Mouse (Mus musculus) kidney, postnatal 0 days (tissue): ENCODE results near the gene Nckap5. TPM values are rescaled to one million over a fixed set of nuclear protein-coding genes. Genes with fewer than 3 reads are reported as not detected.

Experiments used
- ATAC-seq: fragments of 200-750 bp; cut with Nextera tagmentation; replicated peaks from 2 replicates; pipeline ENCODE4 v1.8.0; 2017; ENCODE audit warnings: low read depth, moderate number of reproducible peaks, moderate TSS enrichment, moderate library complexity; ENCODE audit not compliant: low FRiP score
- DNase-seq: peaks from one replicate; pipeline ENCODE4 v3.0.0-alpha.2; 2016; ENCODE audit warnings: low spot score
- H3K27ac ChIP-seq: fragments of 300-500 bp; sonication (generic); 2 replicates; pipeline ENCODE4 v1.5.1; 2014; ENCODE audit warnings: mild to moderate bottlenecking
- H3K27me3 ChIP-seq: fragments of 300-500 bp; sonication (generic); 2 replicates; pipeline ENCODE4 v1.6.1; 2014; ENCODE audit warnings: low read length, mixed read lengths; ENCODE audit not compliant: insufficient read depth
- H3K36me3 ChIP-seq: fragments of 300-500 bp; sonication (generic); 2 replicates; pipeline ENCODE4 v1.6.1; 2014; ENCODE audit warnings: low read length, mixed read lengths; ENCODE audit not compliant: insufficient read depth
- H3K4me1 ChIP-seq: fragments of 300-500 bp; sonication (generic); replicated peaks from 2 replicates; pipeline ENCODE4 v1.6.1; 2014; ENCODE audit warnings: antibody characterized with exemption, low read length, mixed read lengths; ENCODE audit not compliant: insufficient read depth
- H3K4me2 ChIP-seq: fragments of 300-500 bp; sonication (generic); 2 replicates; pipeline ENCODE4 v1.6.1; 2014; ENCODE audit warnings: mild to moderate bottlenecking, low read length, moderate library complexity, mixed read lengths
- H3K4me3 ChIP-seq: fragments of 300-500 bp; sonication (generic); replicated peaks from 2 replicates; pipeline ENCODE4 v1.5.1; 2014; ENCODE audit warnings: low read depth, low read length
- H3K9ac ChIP-seq: fragments of 300-500 bp; sonication (generic); 2 replicates; pipeline ENCODE4 v1.6.1; 2014; ENCODE audit warnings: low read depth, low read length
- H3K9me3 ChIP-seq: fragments of 300-500 bp; sonication (generic); replicated peaks from 2 replicates; pipeline ENCODE4 v1.6.1; 2016; ENCODE audit warnings: low read length, inconsistent platforms, mixed read lengths
- CTCF ChIP-seq: IDR thresholded peaks from 2 replicates; pipeline ENCODE4 v1.5.1; 2016; ENCODE audit warnings: antibody characterized with exemption, low read depth, mild to moderate bottlenecking, moderate library complexity
- WGBS: fragments of 180-500 bp; shearing (Covaris S2); extraction: QIAGEN DNeasy Blood & Tissue Kit; methylation state at CpG from one replicate; pipeline ENCODE4 v1.1.7; 2014; 5-methylcytosine and 5-hydroxymethylcytosine counted together
- polyA plus RNA-seq: library from polyadenylated mRNA; unstranded; fragments of >200 nt; fragmentation: Nextera tagmentation; extraction: Ambion mirVana; gene quantifications from 2 replicates; pipeline ENCODE4 v1.2.1, GENCODE M21; 2015

Gene Nckap5
- polyA plus RNA-seq, 1 experiment from 2014 or later, result 4.0 TPM

GRCm38 (mm10) chr1:126436937-126437667 is 393.5 kb downstream of the Nckap5 start:
- no peak for DNase-seq

GRCm38 (mm10) chr1:126432285-126432684 is 398.3 kb downstream of the Nckap5 start:
- Histone ChIP-seq H3K27me3 (no peaks in the 10 kb centered on the region), H3K36me3 (no peaks in the 10 kb centered on the region), H3K4me1 (no peaks in the 10 kb centered on the region), H3K9ac (no peak overlapping the region), H3K27ac (no peak overlapping the region), H3K4me2 (no peak overlapping the region), H3K4me3 (no peak overlapping the region), H3K9me3 (no peaks in the 10 kb centered on the region)
- 0 out of 2 replicates have a peak, but pooled peaks have one; percentile 23 for TF ChIP-seq CTCF
- ATAC-seq, result no peak
- no peak for DNase-seq
- WGBS, result 89% methylated on average over 4 of the region's 4 CpGs

More at GRCm38 (mm10) chr1:126436937-126437667, 393.5 kb downstream of the Nckap5 start:
- no peak for TF ChIP-seq CTCF
- WGBS, result 67% methylated on average over 9 of the region's 9 CpGs
- H3K27me3 ChIP-seq, result no peaks in the 10 kb centered on the region
- no peak overlapping the region for H3K4me2 ChIP-seq
- H3K4me1 ChIP-seq, result no peaks in the 10 kb centered on the region
- H3K9ac ChIP-seq, result no peak overlapping the region
- H3K36me3 ChIP-seq, result no peaks in the 10 kb centered on the region
- no peak overlapping the region for H3K27ac ChIP-seq
- no peak overlapping the region for H3K4me3 ChIP-seq
- ATAC-seq, result no peak
- no peaks in the 10 kb centered on the region for H3K9me3 ChIP-seq

- H3K9me3 ChIP-seq, result no peaks in the 10 kb centered on the region
- DNase-seq, result peak; percentile 75
Observed at GRCm38 (mm10) chr1:126431594-126431993, 399.0 kb downstream of the Nckap5 start.

GRCm38 (mm10) chr1:126411426-126411825 is 419.2 kb downstream of the Nckap5 start:
- DNase-seq (no peak), ATAC-seq (no peak)
- Histone ChIP-seq H3K9ac (no peak overlapping the region), H3K27me3 (no peaks in the 10 kb centered on the region), H3K9me3 (no peaks in the 10 kb centered on the region), H3K36me3 (no peaks in the 10 kb centered on the region), H3K4me2 (no peak overlapping the region), H3K4me3 (no peak overlapping the region), H3K27ac (no peak overlapping the region), H3K4me1 (no peaks in the 10 kb centered on the region)
- no peak for TF ChIP-seq CTCF
- WGBS, result 79% methylated on average over 5 of the region's 5 CpGs

More at GRCm38 (mm10) chr1:126431594-126431993, 399.0 kb downstream of the Nckap5 start:
- H3K4me1 ChIP-seq, result no peaks in the 10 kb centered on the region
- H3K27ac ChIP-seq, result no peak overlapping the region
- H3K4me2 ChIP-seq, result no peak overlapping the region
- H3K4me3 ChIP-seq, result no peak overlapping the region
- no peaks in the 10 kb centered on the region for H3K36me3 ChIP-seq
- WGBS, result 25% methylated on average over 5 of the region's 5 CpGs
- H3K27me3 ChIP-seq, result no peaks in the 10 kb centered on the region
- peak; percentile 79 for TF ChIP-seq CTCF
- no peak for ATAC-seq
- no peak overlapping the region for H3K9ac ChIP-seq

GRCm38 (mm10) chr1:126407886-126408285 is 422.7 kb downstream of the Nckap5 start:
- WGBS, result 13% methylated on average over 4 of the region's 4 CpGs

GRCm38 (mm10) chr1:126405543-126405942 is 425.1 kb downstream of the Nckap5 start:
- H3K9ac ChIP-seq, result no peak overlapping the region
- DNase-seq (no peak), ATAC-seq (no peak)
- H3K4me1 ChIP-seq, result no peaks in the 10 kb centered on the region
- H3K27me3 ChIP-seq, result no peaks in the 10 kb centered on the region
- no peaks in the 10 kb centered on the region for H3K9me3 ChIP-seq
- no peak overlapping the region for H3K4me3 ChIP-seq
- no peaks in the 10 kb centered on the region for H3K36me3 ChIP-seq
- H3K27ac ChIP-seq, result no peak overlapping the region
- 60% methylated on average over 2 of the region's 2 CpGs for WGBS
- no peak for TF ChIP-seq CTCF
- no peak overlapping the region for H3K4me2 ChIP-seq

More at GRCm38 (mm10) chr1:126407886-126408285, 422.7 kb downstream of the Nckap5 start:
- Histone ChIP-seq H3K9ac (no peak overlapping the region), H3K9me3 (no peaks in the 10 kb centered on the region), H3K4me1 (no peaks in the 10 kb centered on the region), H3K27me3 (no peaks in the 10 kb centered on the region), H3K4me2 (no peak overlapping the region), H3K4me3 (no peak overlapping the region), H3K27ac (no peak overlapping the region), H3K36me3 (no peaks in the 10 kb centered on the region)
- peak; percentile 79 for TF ChIP-seq CTCF
- no peak for ATAC-seq
- peak; percentile 59 for DNase-seq

- Histone ChIP-seq H3K36me3 (no peaks in the 10 kb centered on the region), H3K9me3 (no peaks in the 10 kb centered on the region), H3K27ac (no peak overlapping the region), H3K27me3 (no peaks in the 10 kb centered on the region), H3K4me3 (no peak overlapping the region), H3K9ac (no peak overlapping the region), H3K4me2 (no peak overlapping the region), H3K4me1 (no peaks in the 10 kb centered on the region)
- DNase-seq (no peak), ATAC-seq (no peak)
- TF ChIP-seq CTCF, result no peak
Observed at GRCm38 (mm10) chr1:126403970-126404369, 426.6 kb downstream of the Nckap5 start.
